Mouse (Mus musculus): ENCODE measurements around the gene Sf3b6. TPM values are rescaled to one million over a fixed set of nuclear protein-coding genes. Genes with fewer than 3 reads are reported as not detected.

The Sf3b6 gene
- polyA plus RNA-seq, 1 experiment, result 153 TPM

- Histone ChIP-seq H3K4me3 (ENCODE audit: control insufficient read depth, insufficient read depth, low read length) (no peak overlapping the region), H3K4me1 (replicated peaks; ENCODE audit: control insufficient read depth, insufficient read depth, low read length) (peaks cover 6% of the 10 kb centered on the region), H3K27me3 (ENCODE audit: control insufficient read depth, insufficient read depth, low read length) (peaks cover 12% of the 10 kb centered on the region; the same call in 1 of the 2 replicates), H3K36me3 (ENCODE audit: control insufficient read depth, insufficient read depth, low read length) (no peaks in the 10 kb centered on the region), H3K27ac (ENCODE audit: control insufficient read depth, insufficient read depth, low read length) (no peak overlapping the region)
- WGBS, result 25% methylated on average over 6 of the region's 6 CpGs
- TF ChIP-seq POLR2A (IDR thresholded peaks at IDR 0.05; ENCODE audit: control insufficient read depth, extremely low read depth, insufficient read depth, low read length, poor library complexity) (no peak), CTCF (IDR thresholded peaks at IDR 0.05; ENCODE audit: borderline replicate concordance, control insufficient read depth, extremely low read depth, insufficient read depth, low read length, poor library complexity) (no peak)
- no peak for DNase-seq
Measured at GRCm38 (mm10) chr12:4840010-4840409, 22.7 kb downstream of the Sf3b6 start.

- 13% methylated on average over 11 of the region's 11 CpGs for WGBS
- DNase-seq, result no peak
- peak overlapping the region; percentile 58 for H3K4me3 ChIP-seq (ENCODE audit: control insufficient read depth, insufficient read depth, low read length)
Measured at GRCm38 (mm10) chr12:4840741-4841140, 23.4 kb downstream of the Sf3b6 start.

GRCm38 (mm10) chr12:4841392-4841887, 24.1 kb downstream of the Sf3b6 start, which contains the start of gene Fkbp1b:
TSS of gene Fkbp1b (minus strand) at chr12:4841591.
- Histone ChIP-seq H3K36me3 (ENCODE audit: control insufficient read depth, insufficient read depth, low read length) (no peaks in the 10 kb centered on the region), H3K4me3 (ENCODE audit: control insufficient read depth, insufficient read depth, low read length) (peak within 1 kb of the TSS; percentile 58), H3K27me3 (ENCODE audit: control insufficient read depth, insufficient read depth, low read length) (peaks cover 12% of the 10 kb centered on the region; the same call in 1 of the 2 replicates), H3K4me1 (replicated peaks; ENCODE audit: control insufficient read depth, insufficient read depth, low read length) (peaks cover 6% of the 10 kb centered on the region), H3K27ac (ENCODE audit: control insufficient read depth, insufficient read depth, low read length) (no peak within 1 kb of the TSS)
- TF ChIP-seq POLR2A (IDR thresholded peaks at IDR 0.05; ENCODE audit: control insufficient read depth, extremely low read depth, insufficient read depth, low read length, poor library complexity) (no peak), CTCF (IDR thresholded peaks at IDR 0.05; ENCODE audit: borderline replicate concordance, control insufficient read depth, extremely low read depth, insufficient read depth, low read length, poor library complexity) (no peak)
- under 1% methylated on average over 37 of the region's 37 CpGs for WGBS
- DNase-seq, result peak; percentile 56

More at GRCm38 (mm10) chr12:4840741-4841140, 23.4 kb downstream of the Sf3b6 start:
- Histone ChIP-seq H3K27me3 (ENCODE audit: control insufficient read depth, insufficient read depth, low read length) (peaks cover 12% of the 10 kb centered on the region; the same call in 1 of the 2 replicates), H3K36me3 (ENCODE audit: control insufficient read depth, insufficient read depth, low read length) (no peaks in the 10 kb centered on the region), H3K4me1 (replicated peaks; ENCODE audit: control insufficient read depth, insufficient read depth, low read length) (peaks cover 6% of the 10 kb centered on the region), H3K27ac (ENCODE audit: control insufficient read depth, insufficient read depth, low read length) (no peak overlapping the region)
- no peak for TF ChIP-seq POLR2A (IDR thresholded peaks at IDR 0.05; ENCODE audit: control insufficient read depth, extremely low read depth, insufficient read depth, low read length, poor library complexity)
- no peak for TF ChIP-seq CTCF (IDR thresholded peaks at IDR 0.05; ENCODE audit: borderline replicate concordance, control insufficient read depth, extremely low read depth, insufficient read depth, low read length, poor library complexity)

GRCm38 (mm10) chr12:4842456-4842855, 25.1 kb downstream of the Sf3b6 start:
- DNase-seq, result no peak
- Histone ChIP-seq H3K36me3 (ENCODE audit: control insufficient read depth, insufficient read depth, low read length) (no peaks in the 10 kb centered on the region), H3K4me3 (ENCODE audit: control insufficient read depth, insufficient read depth, low read length) (no peak overlapping the region), H3K4me1 (replicated peaks; ENCODE audit: control insufficient read depth, insufficient read depth, low read length) (peaks cover 6% of the 10 kb centered on the region), H3K27me3 (ENCODE audit: control insufficient read depth, insufficient read depth, low read length) (peaks cover 12% of the 10 kb centered on the region; the same call in 1 of the 2 replicates), H3K27ac (ENCODE audit: control insufficient read depth, insufficient read depth, low read length) (no peak overlapping the region)
- no peak for TF ChIP-seq CTCF (IDR thresholded peaks at IDR 0.05; ENCODE audit: borderline replicate concordance, control insufficient read depth, extremely low read depth, insufficient read depth, low read length, poor library complexity)
- TF ChIP-seq POLR2A (IDR thresholded peaks at IDR 0.05; ENCODE audit: control insufficient read depth, extremely low read depth, insufficient read depth, low read length, poor library complexity), result no peak
- 92% methylated on average over 8 of the region's 8 CpGs for WGBS

GRCm38 (mm10) chr12:4842890-4843597, 25.7 kb downstream of the Sf3b6 start, which contains the start of gene Wdcp:
TSS of gene Wdcp (plus strand) at chr12:4843303.
- DNase-seq, result peak; percentile 86
- TF ChIP-seq CTCF (IDR thresholded peaks at IDR 0.05; ENCODE audit: borderline replicate concordance, control insufficient read depth, extremely low read depth, insufficient read depth, low read length, poor library complexity), result 0 out of 2 replicates have a peak, but pooled peaks have one; percentile 47
- no peak for TF ChIP-seq POLR2A (IDR thresholded peaks at IDR 0.05; ENCODE audit: control insufficient read depth, extremely low read depth, insufficient read depth, low read length, poor library complexity)
- Histone ChIP-seq H3K36me3 (ENCODE audit: control insufficient read depth, insufficient read depth, low read length) (no peaks in the 10 kb centered on the region), H3K27ac (ENCODE audit: control insufficient read depth, insufficient read depth, low read length) (no peak within 1 kb of the TSS), H3K4me3 (ENCODE audit: control insufficient read depth, insufficient read depth, low read length) (peak within 1 kb of the TSS; percentile 70), H3K4me1 (replicated peaks; ENCODE audit: control insufficient read depth, insufficient read depth, low read length) (peaks cover 6% of the 10 kb centered on the region), H3K27me3 (ENCODE audit: control insufficient read depth, insufficient read depth, low read length) (peaks cover 12% of the 10 kb centered on the region; the same call in 1 of the 2 replicates)
- 2% methylated on average over 30 of the region's 30 CpGs for WGBS

- Histone ChIP-seq H3K27ac (ENCODE audit: control insufficient read depth, insufficient read depth, low read length) (no peak overlapping the region), H3K27me3 (ENCODE audit: control insufficient read depth, insufficient read depth, low read length) (peaks cover 12% of the 10 kb centered on the region; the same call in 1 of the 2 replicates), H3K4me3 (ENCODE audit: control insufficient read depth, insufficient read depth, low read length) (peak overlapping the region; percentile 20), H3K4me1 (replicated peaks; ENCODE audit: control insufficient read depth, insufficient read depth, low read length) (peaks cover 6% of the 10 kb centered on the region), H3K36me3 (ENCODE audit: control insufficient read depth, insufficient read depth, low read length) (no peaks in the 10 kb centered on the region)
- DNase-seq, result peak; percentile 31
- WGBS, result under 1% methylated on average over 12 of the region's 12 CpGs
- no peak for TF ChIP-seq POLR2A (IDR thresholded peaks at IDR 0.05; ENCODE audit: control insufficient read depth, extremely low read depth, insufficient read depth, low read length, poor library complexity)
- no peak for TF ChIP-seq CTCF (IDR thresholded peaks at IDR 0.05; ENCODE audit: borderline replicate concordance, control insufficient read depth, extremely low read depth, insufficient read depth, low read length, poor library complexity)
Measured at GRCm38 (mm10) chr12:4843741-4844140, 26.4 kb downstream of the Sf3b6 start.
